Mouse (Mus musculus) midbrain, postnatal 0 days (tissue): ENCODE results near the gene Vmn1r11. TPM values are rescaled to one million over a fixed set of nuclear protein-coding genes. Genes with fewer than 3 reads are reported as not detected.

Experiments used
- ATAC-seq: fragments of 200-750 bp; cut with Nextera tagmentation; 2 replicates; pipeline ENCODE4 v1.8.0; 2017; ENCODE audit warnings: moderate number of reproducible peaks, mild to moderate bottlenecking, moderate TSS enrichment, moderate library complexity; ENCODE audit not compliant: low FRiP score
- DNase-seq: peaks from one replicate; pipeline ENCODE4 v3.0.0-alpha.2; 2015; ENCODE audit warnings: low spot score
- H3K27ac ChIP-seq: fragments of 300-500 bp; sonication (generic); 2 replicates; pipeline ENCODE4 v1.5.1; 2014; ENCODE audit warnings: low read depth, mild to moderate bottlenecking, low read length, mixed read lengths
- H3K27me3 ChIP-seq: fragments of 300-500 bp; sonication (generic); 2 replicates; pipeline ENCODE4 v1.6.1; 2014; ENCODE audit warnings: low read length, control low read depth, mixed read lengths; ENCODE audit not compliant: insufficient read depth
- H3K36me3 ChIP-seq: fragments of 300-500 bp; sonication (generic); 2 replicates; pipeline ENCODE4 v1.6.1; 2014; ENCODE audit warnings: low read length, control low read depth, mixed read lengths; ENCODE audit not compliant: insufficient read depth
- H3K4me1 ChIP-seq: fragments of 300-500 bp; sonication (generic); 2 replicates; pipeline ENCODE4 v1.6.1; 2014; ENCODE audit warnings: mild to moderate bottlenecking, control low read depth, antibody characterized with exemption, low read length, mixed read lengths; ENCODE audit not compliant: insufficient read depth
- H3K4me2 ChIP-seq: fragments of 300-500 bp; sonication (generic); 2 replicates; pipeline ENCODE4 v1.6.1; 2014; ENCODE audit warnings: low read depth, mild to moderate bottlenecking, low read length, mixed read lengths; ENCODE audit not compliant: poor library complexity, severe bottlenecking
- H3K4me3 ChIP-seq: fragments of 300-500 bp; sonication (generic); 2 replicates; pipeline ENCODE4 v1.5.1; 2014; ENCODE audit warnings: low read depth, mild to moderate bottlenecking, low read length, moderate library complexity
- H3K9ac ChIP-seq: fragments of 300-500 bp; sonication (generic); replicated peaks from 2 replicates; pipeline ENCODE4 v1.6.1; 2014; ENCODE audit warnings: mild to moderate bottlenecking, low read length, moderate library complexity, mixed read lengths; ENCODE audit not compliant: poor library complexity, severe bottlenecking
- H3K9me3 ChIP-seq: fragments of 300-500 bp; sonication (generic); 2 replicates; pipeline ENCODE4 v1.6.1; 2016; ENCODE audit warnings: low read length, control low read depth
- CTCF ChIP-seq: IDR thresholded peaks from 2 replicates; pipeline ENCODE4 v1.5.1; 2016; ENCODE audit warnings: antibody characterized with exemption, mild to moderate bottlenecking
- WGBS: fragments of 180-500 bp; shearing (Covaris S2); extraction: QIAGEN DNeasy Blood & Tissue Kit; methylation state at CpG from one replicate; pipeline ENCODE4 v1.1.7; 2014; 5-methylcytosine and 5-hydroxymethylcytosine counted together
- polyA plus RNA-seq: library from polyadenylated mRNA; unstranded; fragments of >200 nt; fragmentation: Nextera tagmentation; extraction: Ambion mirVana; gene quantifications from 2 replicates; pipeline ENCODE4 v1.2.1, GENCODE M21; 2015
- total RNA-seq: library from RNA; depleted of rRNA; stranded (reverse); fragments of >200 nt; gene quantifications from 2 replicates; pipeline ENCODE4 v1.2.3, GENCODE M21; 2014; rRNA removed

The Vmn1r11 gene
- total RNA-seq (not detected in 2 replicates), polyA plus RNA-seq (not detected in 2 replicates)

GRCm38 (mm10) chr6:57133155-57133554, at the start of gene Vmn1r11:
TSS of gene Vmn1r11 (plus strand) at chr6:57133455.
- no peak for ATAC-seq
- H3K9me3 ChIP-seq = no peaks in the 10 kb centered on the region
- H3K9ac ChIP-seq = no peak within 1 kb of the TSS
- DNase-seq = no peak
- H3K4me2 ChIP-seq = no peak within 1 kb of the TSS
- no peak within 1 kb of the TSS for H3K27ac ChIP-seq
- H3K4me3 ChIP-seq = no peak within 1 kb of the TSS
- no peaks in the 10 kb centered on the region for H3K27me3 ChIP-seq
- 63% methylated on average over 1 of the region's 1 CpGs for WGBS
- TF ChIP-seq CTCF = no peak
- H3K36me3 ChIP-seq = no peaks in the 10 kb centered on the region
- H3K4me1 ChIP-seq = no peaks in the 10 kb centered on the region

GRCm38 (mm10) chr6:57106358-57106757, 26.9 kb upstream of the Vmn1r11 start:
- H3K9me3 ChIP-seq = no peaks in the 10 kb centered on the region

GRCm38 (mm10) chr6:57109154-57109553, 24.1 kb upstream of the Vmn1r11 start, which contains the start of gene Vmn1r10:
TSS of gene Vmn1r10 (plus strand) at chr6:57109454.
- WGBS = 85% methylated on average over 3 of the region's 3 CpGs
- H3K27me3 ChIP-seq = no peaks in the 10 kb centered on the region

More at GRCm38 (mm10) chr6:57106358-57106757, 26.9 kb upstream of the Vmn1r11 start:
- no peak overlapping the region for H3K27ac ChIP-seq
- no peak overlapping the region for H3K9ac ChIP-seq
- no peaks in the 10 kb centered on the region for H3K27me3 ChIP-seq
- H3K36me3 ChIP-seq = no peaks in the 10 kb centered on the region
- TF ChIP-seq CTCF = no peak
- 83% methylated on average over 1 of the region's 1 CpGs for WGBS
- H3K4me1 ChIP-seq = no peaks in the 10 kb centered on the region
- no peak overlapping the region for H3K4me3 ChIP-seq
- no peak for DNase-seq
- no peak for ATAC-seq
- H3K4me2 ChIP-seq = no peak overlapping the region

GRCm38 (mm10) chr6:57156619-57157018, 23.4 kb downstream of the Vmn1r11 start, which contains the start of gene Vmn1r12:
TSS of gene Vmn1r12 (plus strand) at chr6:57156919.
- Histone ChIP-seq H3K27ac (no peak within 1 kb of the TSS), H3K9ac (no peak within 1 kb of the TSS), H3K9me3 (no peaks in the 10 kb centered on the region), H3K36me3 (no peaks in the 10 kb centered on the region), H3K4me1 (no peaks in the 10 kb centered on the region), H3K4me3 (no peak within 1 kb of the TSS), H3K4me2 (no peak within 1 kb of the TSS), H3K27me3 (no peaks in the 10 kb centered on the region)
- DNase-seq = no peak
- no peak for ATAC-seq
- TF ChIP-seq CTCF = no peak
- WGBS = 87% methylated on average over 2 of the region's 2 CpGs

More at GRCm38 (mm10) chr6:57109154-57109553, 24.1 kb upstream of the Vmn1r11 start, which contains the start of gene Vmn1r10:
- no peak for DNase-seq
- Histone ChIP-seq H3K4me3 (no peak within 1 kb of the TSS), H3K9ac (no peak within 1 kb of the TSS), H3K36me3 (no peaks in the 10 kb centered on the region), H3K4me2 (no peak within 1 kb of the TSS), H3K9me3 (no peaks in the 10 kb centered on the region), H3K4me1 (no peaks in the 10 kb centered on the region), H3K27ac (no peak within 1 kb of the TSS)
- ATAC-seq = no peak
- TF ChIP-seq CTCF = no peak

Other genes starting within 250 kb of the Vmn1r11 start
- gene Nt5c3, start 209.5 kb upstream of the Vmn1r11 start, total RNA-seq = 83.2 and 98.4 TPM in 2 replicates
- gene Nt5c3, start 209.5 kb upstream of the Vmn1r11 start, polyA plus RNA-seq = 181 and 182 TPM in 2 replicates
- 0.33 and 1.7 TPM in 2 replicates for gene Vmn1r4, start 209.4 kb upstream of the Vmn1r11 start, total RNA-seq
- gene Vmn1r4, start 209.4 kb upstream of the Vmn1r11 start, polyA plus RNA-seq = 0.46 and 0.88 TPM in 2 replicates
- not detected in 2 replicates for gene Vmn1r5, start 163.2 kb upstream of the Vmn1r11 start, total RNA-seq
- gene Vmn1r5, start 163.2 kb upstream of the Vmn1r11 start, polyA plus RNA-seq = not detected in 2 replicates
- gene Vmn1r6, start 136.2 kb upstream of the Vmn1r11 start, total RNA-seq = not detected in 2 replicates
- not detected in 2 replicates for gene Vmn1r6, start 136.2 kb upstream of the Vmn1r11 start, polyA plus RNA-seq
- gene Vmn1r7, start 108.1 kb upstream of the Vmn1r11 start, total RNA-seq = not detected in 2 replicates
- gene Vmn1r7, start 108.1 kb upstream of the Vmn1r11 start, polyA plus RNA-seq = not detected in 2 replicates
- not detected in 2 replicates for gene Vmn1r8, start 101.2 kb upstream of the Vmn1r11 start, total RNA-seq
- gene Vmn1r8, start 101.2 kb upstream of the Vmn1r11 start, polyA plus RNA-seq = not detected in 2 replicates
- gene Vmn1r9, start 66.7 kb upstream of the Vmn1r11 start, total RNA-seq = not detected in 2 replicates
- not detected in 2 replicates for gene Vmn1r9, start 66.7 kb upstream of the Vmn1r11 start, polyA plus RNA-seq
- gene Vmn1r10, start 24.0 kb upstream of the Vmn1r11 start, total RNA-seq = not detected in 2 replicates
- not detected in 2 replicates for gene Vmn1r10, start 24.0 kb upstream of the Vmn1r11 start, polyA plus RNA-seq
- not detected in 2 replicates for gene Vmn1r12, start 23.5 kb downstream of the Vmn1r11 start, total RNA-seq
- gene Vmn1r12, start 23.5 kb downstream of the Vmn1r11 start, polyA plus RNA-seq = not detected in 2 replicates
- gene Vmn1r13, start 69.8 kb downstream of the Vmn1r11 start, total RNA-seq = not detected in 2 replicates
- gene Vmn1r13, start 69.8 kb downstream of the Vmn1r11 start, polyA plus RNA-seq = not detected in 2 replicates
- not detected in 2 replicates for gene Vmn1r14, start 98.2 kb downstream of the Vmn1r11 start, total RNA-seq
- gene Vmn1r14, start 98.2 kb downstream of the Vmn1r11 start, polyA plus RNA-seq = not detected in 2 replicates
- gene Vmn1r15, start 124.5 kb downstream of the Vmn1r11 start, total RNA-seq = not detected in 2 replicates
- gene Vmn1r15, start 124.5 kb downstream of the Vmn1r11 start, polyA plus RNA-seq = not detected in 2 replicates
- gene Vmn1r16, start 196.0 kb downstream of the Vmn1r11 start, total RNA-seq = not detected in 2 replicates
- not detected in 2 replicates for gene Vmn1r16, start 196.0 kb downstream of the Vmn1r11 start, polyA plus RNA-seq
- gene Vmn1r17, start 230.3 kb downstream of the Vmn1r11 start, total RNA-seq = not detected in 2 replicates
- gene Vmn1r17, start 230.3 kb downstream of the Vmn1r11 start, polyA plus RNA-seq = not detected in 2 replicates